Mouse (Mus musculus): ENCODE measurements around the gene Mov10l1.

DNA sequence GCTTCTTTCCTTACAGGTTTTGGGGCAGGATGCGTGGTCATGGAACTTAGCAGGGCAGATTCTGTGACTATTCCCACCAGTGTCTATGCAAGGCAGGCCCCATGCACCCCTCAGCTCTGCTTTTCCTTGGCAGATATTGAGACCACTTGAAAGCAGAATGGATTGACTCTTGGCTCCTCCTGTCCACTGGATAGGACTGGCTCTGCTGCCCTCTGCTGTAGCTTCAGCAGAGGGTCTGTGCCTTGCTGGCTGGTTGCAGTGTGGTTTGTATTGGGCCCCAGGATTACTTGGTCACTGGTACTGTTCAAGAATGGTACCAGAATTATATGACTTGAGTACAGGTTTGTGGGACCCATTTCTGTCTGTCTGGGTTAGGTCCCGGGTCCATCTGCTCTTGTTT, 16.4 kb downstream of the Mov10l1 start:
- no peak for TF ChIP-seq TAL1 (conservative IDR thresholded peaks at IDR 0.05; ENCODE audit: low read depth, low read length)
- no peak for TF ChIP-seq CTCF (IDR thresholded peaks at IDR 0.05; ENCODE audit: low read depth, low read length)
- no peak for TF ChIP-seq GATA1 (IDR thresholded peaks at IDR 0.05; ENCODE audit: borderline replicate concordance, low read length)
